Mouse (Mus musculus) stomach, embryonic 15.5 days (tissue): ENCODE data around the gene Lrrc32. TPM values are rescaled to one million over a fixed set of nuclear protein-coding genes. Genes with fewer than 3 reads are reported as not detected.

Experiments
- ATAC-seq: fragments of 200-750 bp; cut with Nextera tagmentation; 2 replicates; pipeline ENCODE4 v1.8.0; 2017; ENCODE audit warnings: low read depth, moderate number of reproducible peaks, moderate TSS enrichment; ENCODE audit not compliant: insufficient read depth, low FRiP score
- H3K27ac ChIP-seq: fragments of 300-500 bp; sonication (generic); 2 replicates; pipeline ENCODE4 v1.5.1; 2015; ENCODE audit warnings: mild to moderate bottlenecking, inconsistent platforms
- H3K27me3 ChIP-seq: fragments of 300-500 bp; sonication (generic); replicated peaks from 2 replicates; pipeline ENCODE4 v1.6.1; 2015; ENCODE audit warnings: inconsistent platforms
- H3K36me3 ChIP-seq: fragments of 300-500 bp; sonication (generic); 2 replicates; pipeline ENCODE4 v1.6.1; 2015; ENCODE audit warnings: inconsistent platforms
- H3K4me1 ChIP-seq: fragments of 300-500 bp; sonication (generic); 2 replicates; pipeline ENCODE4 v1.6.1; 2015; ENCODE audit warnings: inconsistent platforms
- H3K4me2 ChIP-seq: fragments of 300-500 bp; sonication (generic); 2 replicates; pipeline ENCODE4 v1.6.1; 2015; ENCODE audit warnings: mild to moderate bottlenecking, inconsistent platforms
- H3K4me3 ChIP-seq: fragments of 300-500 bp; sonication (generic); replicated peaks from 2 replicates; pipeline ENCODE4 v1.5.1; 2015; ENCODE audit warnings: inconsistent platforms
- H3K9ac ChIP-seq: fragments of 300-500 bp; sonication (generic); 2 replicates; pipeline ENCODE4 v1.6.1; 2015; ENCODE audit warnings: inconsistent platforms
- H3K9me3 ChIP-seq: fragments of 300-500 bp; sonication (generic); 2 replicates; pipeline ENCODE4 v1.6.1; 2016; ENCODE audit warnings: inconsistent platforms
- WGBS: fragments of 180-500 bp; shearing (Covaris S2); methylation state at CpG from one replicate; pipeline ENCODE4 v1.1.7; 2015; 5-methylcytosine and 5-hydroxymethylcytosine counted together
- polyA plus RNA-seq: library from polyadenylated mRNA; unstranded; fragments of >200 nt; fragmentation: Nextera tagmentation; extraction: Ambion mirVana; gene quantifications from 2 replicates; pipeline ENCODE4 v1.2.1, GENCODE M21; 2015

The Lrrc32 gene
- polyA plus RNA-seq, 1 experiment from 2014 or later: 9.8 TPM

GRCm38 (mm10) chr7:98500470-98500869 is 11.4 kb downstream of the Lrrc32 start:
- H3K9me3 ChIP-seq: no peaks in the 10 kb centered on the region
- WGBS: 76% methylated on average over 3 of the region's 3 CpGs
- H3K4me3 ChIP-seq: no peak overlapping the region
- no peak overlapping the region for H3K4me2 ChIP-seq
- peaks cover 27% of the 10 kb centered on the region for H3K4me1 ChIP-seq
- H3K9ac ChIP-seq: no peak overlapping the region
- no peak for ATAC-seq
- H3K36me3 ChIP-seq: 0 out of 2 replicates have a peak, but pooled peaks cover 4% of the 10 kb centered on the region
- peak overlapping the region; percentile 19; the same call in 1 of the 2 replicates for H3K27ac ChIP-seq
- no peaks in the 10 kb centered on the region for H3K27me3 ChIP-seq

GRCm38 (mm10) chr7:98501078-98501477 is 12.0 kb downstream of the Lrrc32 start:
- H3K4me1 ChIP-seq: peaks cover 30% of the 10 kb centered on the region

GRCm38 (mm10) chr7:98502921-98503320 is 13.8 kb downstream of the Lrrc32 start:
- no peak overlapping the region for H3K9ac ChIP-seq
- H3K27ac ChIP-seq: peak overlapping the region; percentile 89; the same call in 1 of the 2 replicates
- 35% methylated on average over 5 of the region's 5 CpGs for WGBS
- H3K36me3 ChIP-seq: 0 out of 2 replicates have a peak, but pooled peaks cover 4% of the 10 kb centered on the region
- H3K4me3 ChIP-seq: no peak overlapping the region
- no peak for ATAC-seq
- H3K9me3 ChIP-seq: no peaks in the 10 kb centered on the region
- H3K4me2 ChIP-seq: no peak overlapping the region
- no peaks in the 10 kb centered on the region for H3K27me3 ChIP-seq
- H3K4me1 ChIP-seq: peaks cover 30% of the 10 kb centered on the region

More at GRCm38 (mm10) chr7:98501078-98501477, 12.0 kb downstream of the Lrrc32 start:
- Histone ChIP-seq H3K36me3 (0 out of 2 replicates have a peak, but pooled peaks cover 4% of the 10 kb centered on the region), H3K9ac (no peak overlapping the region), H3K9me3 (no peaks in the 10 kb centered on the region), H3K4me3 (no peak overlapping the region), H3K27ac (no peak overlapping the region), H3K4me2 (no peak overlapping the region), H3K27me3 (no peaks in the 10 kb centered on the region)
- WGBS: 90% methylated on average over 7 of the region's 7 CpGs
- no peak for ATAC-seq

GRCm38 (mm10) chr7:98503951-98504647 is 15.0 kb downstream of the Lrrc32 start:
- Histone ChIP-seq H3K27me3 (no peaks in the 10 kb centered on the region), H3K27ac (peak overlapping the region; percentile 89), H3K9me3 (no peaks in the 10 kb centered on the region), H3K36me3 (0 out of 2 replicates have a peak, but pooled peaks cover 4% of the 10 kb centered on the region), H3K4me1 (peaks cover 30% of the 10 kb centered on the region), H3K4me2 (no peak overlapping the region), H3K4me3 (no peak overlapping the region), H3K9ac (no peak overlapping the region)
- WGBS: 51% methylated on average over 6 of the region's 6 CpGs
- ATAC-seq: peak; percentile 59

- Histone ChIP-seq H3K27me3 (no peaks in the 10 kb centered on the region), H3K27ac (peak overlapping the region; percentile 89), H3K4me3 (no peak overlapping the region), H3K36me3 (0 out of 2 replicates have a peak, but pooled peaks cover 4% of the 10 kb centered on the region), H3K9me3 (no peaks in the 10 kb centered on the region), H3K4me2 (no peak overlapping the region), H3K4me1 (peaks cover 29% of the 10 kb centered on the region), H3K9ac (no peak overlapping the region)
- ATAC-seq: peak; percentile 67
- whole genome bisulfite sequencing: 24% methylated on average over 5 of the region's 5 CpGs
These were observed 15.7 kb downstream of the Lrrc32 start for GRCm38 (mm10) chr7:98504726-98505314.

GRCm38 (mm10) chr7:98505664-98506063 is 16.6 kb downstream of the Lrrc32 start:
- Histone ChIP-seq H3K27ac (peak overlapping the region; percentile 89), H3K4me1 (peaks cover 22% of the 10 kb centered on the region), H3K27me3 (no peaks in the 10 kb centered on the region), H3K9me3 (no peaks in the 10 kb centered on the region), H3K9ac (no peak overlapping the region), H3K4me3 (no peak overlapping the region), H3K36me3 (0 out of 2 replicates have a peak, but pooled peaks cover 4% of the 10 kb centered on the region), H3K4me2 (no peak overlapping the region)
- WGBS: 26% methylated on average over 3 of the region's 3 CpGs
- ATAC-seq: no peak

- no peaks in the 10 kb centered on the region for H3K9me3 ChIP-seq
- no peaks in the 10 kb centered on the region for H3K36me3 ChIP-seq
- H3K9ac ChIP-seq: no peak overlapping the region
- H3K27me3 ChIP-seq: no peaks in the 10 kb centered on the region
- H3K4me3 ChIP-seq: no peak overlapping the region
- no peak overlapping the region for H3K4me2 ChIP-seq
- 0 out of 2 replicates have a peak, but pooled peaks cover 2% of the 10 kb centered on the region for H3K4me1 ChIP-seq
- ATAC-seq: no peak
- peak overlapping the region; percentile 60; the same call in 1 of the 2 replicates for H3K27ac ChIP-seq
- WGBS: 61% methylated on average over 15 of the region's 15 CpGs
These were observed 22.2 kb downstream of the Lrrc32 start for GRCm38 (mm10) chr7:98510961-98511958.

- ATAC-seq: no peak
- WGBS: 72% methylated on average over 3 of the region's 3 CpGs
- Histone ChIP-seq H3K4me3 (no peak overlapping the region), H3K4me1 (0 out of 2 replicates have a peak, but pooled peaks cover 2% of the 10 kb centered on the region), H3K27ac (no peak overlapping the region), H3K4me2 (no peak overlapping the region), H3K9ac (no peak overlapping the region), H3K9me3 (no peaks in the 10 kb centered on the region), H3K27me3 (no peaks in the 10 kb centered on the region), H3K36me3 (no peaks in the 10 kb centered on the region)
These were observed 24.2 kb downstream of the Lrrc32 start for GRCm38 (mm10) chr7:98513251-98513650.

GRCm38 (mm10) chr7:98522576-98522975 is 33.5 kb downstream of the Lrrc32 start:
- Histone ChIP-seq H3K4me1 (peaks cover 24% of the 10 kb centered on the region), H3K27ac (peak overlapping the region; percentile 81), H3K4me2 (no peak overlapping the region), H3K9me3 (no peaks in the 10 kb centered on the region), H3K4me3 (no peak overlapping the region), H3K36me3 (no peaks in the 10 kb centered on the region), H3K9ac (no peak overlapping the region), H3K27me3 (no peaks in the 10 kb centered on the region)
- no peak for ATAC-seq
- WGBS: 75% methylated on average over 5 of the region's 5 CpGs

GRCm38 (mm10) chr7:98523070-98523812 is 34.2 kb downstream of the Lrrc32 start:
- ATAC-seq: no peak
- Histone ChIP-seq H3K4me3 (no peak overlapping the region), H3K4me2 (no peak overlapping the region), H3K9ac (no peak overlapping the region), H3K27me3 (no peaks in the 10 kb centered on the region), H3K36me3 (no peaks in the 10 kb centered on the region), H3K4me1 (peaks cover 24% of the 10 kb centered on the region), H3K9me3 (no peaks in the 10 kb centered on the region), H3K27ac (peak overlapping the region; percentile 81)
- WGBS: 67% methylated on average over 8 of the region's 8 CpGs

GRCm38 (mm10) chr7:98523813-98524361 is 34.8 kb downstream of the Lrrc32 start:
- ATAC-seq: peak; percentile 44; the same call in 1 of the 2 replicates
- H3K9ac ChIP-seq: no peak overlapping the region
- H3K4me3 ChIP-seq: no peak overlapping the region
- H3K4me2 ChIP-seq: no peak overlapping the region
- no peaks in the 10 kb centered on the region for H3K27me3 ChIP-seq
- H3K4me1 ChIP-seq: peaks cover 24% of the 10 kb centered on the region
- no peaks in the 10 kb centered on the region for H3K9me3 ChIP-seq
- H3K36me3 ChIP-seq: no peaks in the 10 kb centered on the region
- WGBS: 10% methylated on average over 7 of the region's 7 CpGs
- H3K27ac ChIP-seq: peak overlapping the region; percentile 81
